ENCODE assay signal across 8 mouse cellular contexts in genomic region chr9:120778423-120778822, GRCm38 (mm10).
DNase-seq lines count a peak whose midpoint lies in the region; ATAC-seq and TF ChIP-seq lines count a peak whose summit lies in the region.

No protein-coding gene starts in this region.

- H3K27me3 ChIP-seq in kidney, embryonic 16.5 days (ENCODE audit: insufficient read depth, low read length) = no peaks in the 10 kb centered on the region
- no peaks in the 10 kb centered on the region for H3K27me3 ChIP-seq in thymus, adult 2 months (ENCODE audit: control insufficient read depth, insufficient read depth, low read length)

- intact Hi-C loops in gastrocnemius, adult 2 months (cut with DNase I) = loop anchor here (2.0 kb wide), 2 partner anchors 74 to 154 kb away; no protein-coding TSS in a partner anchor

- H3K9ac ChIP-seq in kidney, embryonic 16.5 days (replicated peaks; ENCODE audit: low read length) = no peak overlapping the region

- peak; percentile 46; the same call in 1 of the 2 replicates for ATAC-seq in kidney, embryonic 16.5 days (ENCODE audit: low FRiP score, low TSS enrichment)

- H3K9me3 ChIP-seq in kidney, embryonic 16.5 days (ENCODE audit: low read length) = 0 out of 2 replicates have a peak, but pooled peaks cover 5% of the 10 kb centered on the region

- TF ChIP-seq CTCF in gastrocnemius, adult 2 months (IDR thresholded peaks at IDR 0.05) = no peak
- no peak for TF ChIP-seq CTCF in thymus, adult 2 months (IDR thresholded peaks at IDR 0.05; ENCODE audit: borderline replicate concordance, control insufficient read depth, extremely low read depth, insufficient read depth, low read length, poor library complexity)

- H3K4me1 ChIP-seq in kidney, embryonic 16.5 days (ENCODE audit: insufficient read depth, low read length) = peaks cover 20% of the 10 kb centered on the region
- peaks cover 15% of the 10 kb centered on the region for H3K4me1 ChIP-seq in thymus, adult 2 months (replicated peaks; ENCODE audit: control insufficient read depth, insufficient read depth, low read length)

- H3K36me3 ChIP-seq in kidney, embryonic 16.5 days (ENCODE audit: insufficient read depth, low read length) = no peaks in the 10 kb centered on the region
- H3K36me3 ChIP-seq in thymus, adult 2 months (ENCODE audit: control insufficient read depth, insufficient read depth, low read length) = no peaks in the 10 kb centered on the region

- WGBS in kidney, embryonic 16.5 days = 20% methylated on average over 2 of the region's 2 CpGs
- 96% methylated on average over 2 of the region's 2 CpGs for WGBS in thymus, adult 2 months

- no peak for DNase-seq in gastrocnemius, adult 2 months
- no peak for DNase-seq in gastrocnemius, adult 8-10 months (ENCODE audit: low spot score in 2 of 2)
- DNase-seq in heart, adult 8-10 months (ENCODE audit: low spot score) = peak; percentile 81
- peak; percentile 55 to 74 for DNase-seq in lung, postnatal 4 days
- DNase-seq in thymus, adult 2 months = no peak
- DNase-seq in thymus, postnatal 14 days = no peak
- no peak for DNase-seq in layer of hippocampus, adult 8-10 months (ENCODE audit: low spot score in 2 of 2)

- peak overlapping the region; percentile 11; the same call in 1 of the 2 replicates for H3K4me3 ChIP-seq in gastrocnemius, adult 2 months
- H3K4me3 ChIP-seq in kidney, embryonic 16.5 days (ENCODE audit: low read length) = no peak overlapping the region
- no peak overlapping the region for H3K4me3 ChIP-seq in thymus, adult 2 months (ENCODE audit: control insufficient read depth, insufficient read depth, low read length)

- no peak overlapping the region for H3K4me2 ChIP-seq in kidney, embryonic 16.5 days (replicated peaks; ENCODE audit: low read depth, low read length)

- peak overlapping the region; percentile 87 for H3K27ac ChIP-seq in gastrocnemius, adult 2 months
- H3K27ac ChIP-seq in kidney, embryonic 16.5 days (ENCODE audit: low read length) = peak overlapping the region; percentile 85
- H3K27ac ChIP-seq in thymus, adult 2 months (ENCODE audit: control insufficient read depth, insufficient read depth, low read length) = no peak overlapping the region

- TF ChIP-seq POLR2A in thymus, adult 2 months (IDR thresholded peaks at IDR 0.05; ENCODE audit: control insufficient read depth, extremely low read depth, insufficient read depth, low read length, poor library complexity) = no peak

Comparison
In these comparisons a context has a peak if more than half of its experiments do, and no peak if none do; other contexts are left out.
1. DNase-seq: peak in heart, adult 8-10 months (single experiment) and lung, postnatal 4 days (2 of 2); none in gastrocnemius, adult 2 months (single experiment), gastrocnemius, adult 8-10 months (0 of 2), thymus, adult 2 months (single experiment), thymus, postnatal 14 days (single experiment) and layer of hippocampus, adult 8-10 months (0 of 2).